Mouse (Mus musculus): ENCODE measurements around the gene Pik3ip1.

- TF ChIP-seq POLR2A (IDR thresholded peaks at IDR 0.05; ENCODE audit: extremely low read depth, insufficient read depth, low read length) (no peak), CTCF (IDR thresholded peaks at IDR 0.05; ENCODE audit: extremely low read depth, insufficient read depth, low read length) (no peak)
Measured at GRCm38 (mm10) chr11:3329891-3330451, at the start of gene Pik3ip1.

Measured in cortical plate, adult 2 months (tissue).